Mouse (Mus musculus) spleen, postnatal 36 days (tissue): ENCODE results near the gene Gm26566.

Experiments
- DNase-seq, 2 experiments: peaks; one replicate each; pipeline ENCODE4 v3.0.0; 2022; ENCODE audit warnings: low spot score in 2 of 2, mixed read lengths in 1 of 2

The Gm26566 gene

GRCm38 (mm10) chr4:88721791-88722721 is at the start of gene Gm26566, which contains the start of gene Klhl9:
Gene Gm26566, plus strand, starts transcription at chr4:88721805.
Gene Klhl9, minus strand, starts transcription at chr4:88722465.
- DNase-seq: peak; percentile 83 to 85

- no peak for DNase-seq
Observed at GRCm38 (mm10) chr4:88676824-88677223, 44.8 kb upstream of the Gm26566 start, which contains the start of gene Ifna16. Gene Ifna16, minus strand, starts transcription at chr4:88676924.

- no peak for DNase-seq
Observed at GRCm38 (mm10) chr4:88680362-88680761, 41.2 kb upstream of the Gm26566 start.

- DNase-seq: no peak
Observed at GRCm38 (mm10) chr4:88681353-88681752, 40.3 kb upstream of the Gm26566 start.

- DNase-seq: no peak
Observed at GRCm38 (mm10) chr4:88683812-88684211, 37.8 kb upstream of the Gm26566 start, which contains the start of gene Ifna2. Gene Ifna2, minus strand, starts transcription at chr4:88683912.

- DNase-seq: no peak
Observed at GRCm38 (mm10) chr4:88691259-88691658, 30.3 kb upstream of the Gm26566 start, which contains the start of gene Ifnab. Gene Ifnab, minus strand, starts transcription at chr4:88691359.

GRCm38 (mm10) chr4:88692537-88692936 is 29.1 kb upstream of the Gm26566 start:
- no peak for DNase-seq

GRCm38 (mm10) chr4:88693392-88693791 is 28.2 kb upstream of the Gm26566 start:
- DNase-seq: no peak

- peak; percentile 69 to 71 for DNase-seq
Observed at GRCm38 (mm10) chr4:88696237-88696884, 25.2 kb upstream of the Gm26566 start.

GRCm38 (mm10) chr4:88697108-88697507 is 24.5 kb upstream of the Gm26566 start:
- no peak for DNase-seq

GRCm38 (mm10) chr4:88697753-88698152 is 23.9 kb upstream of the Gm26566 start:
- no peak for DNase-seq

- no peak for DNase-seq
Observed at GRCm38 (mm10) chr4:88698781-88699180, 22.8 kb upstream of the Gm26566 start.

GRCm38 (mm10) chr4:88699301-88699700 is 22.3 kb upstream of the Gm26566 start:
- no peak for DNase-seq

GRCm38 (mm10) chr4:88705924-88706323 is 15.7 kb upstream of the Gm26566 start:
- DNase-seq: peak; percentile 65 to 66

GRCm38 (mm10) chr4:88707128-88707826 is 14.3 kb upstream of the Gm26566 start:
- peak in 1 of 2 experiments; percentile 16 for DNase-seq

- no peak for DNase-seq
Observed at GRCm38 (mm10) chr4:88714281-88714680, 7.3 kb upstream of the Gm26566 start.

GRCm38 (mm10) chr4:88715059-88715458 is 6.5 kb upstream of the Gm26566 start:
- DNase-seq: no peak

- DNase-seq: no peak
Observed at GRCm38 (mm10) chr4:88718715-88719114, 2.9 kb upstream of the Gm26566 start.

GRCm38 (mm10) chr4:88723497-88724090 is 2.0 kb downstream of the Gm26566 start:
- no peak for DNase-seq

- peak; percentile 30 to 36 for DNase-seq
Observed at GRCm38 (mm10) chr4:88726727-88727126, 5.1 kb downstream of the Gm26566 start.

GRCm38 (mm10) chr4:88727324-88727723 is 5.7 kb downstream of the Gm26566 start:
- peak; percentile 35 to 43 for DNase-seq
